Mouse (Mus musculus) testis, adult 2 months (tissue): Measurements from ENCODE around the gene Plek. TPM values are rescaled to one million over a fixed set of nuclear protein-coding genes. Genes with fewer than 3 reads are reported as not detected.

Experiments
- H3K27ac ChIP-seq: fragments of 200-500 bp; 2 replicates; pipeline ENCODE4 v1.5.1; 2012; ENCODE audit warnings: low read depth, low read length; ENCODE audit not compliant: control insufficient read depth, insufficient read depth
- H3K27me3 ChIP-seq: fragments of 200-500 bp; 2 replicates; pipeline ENCODE4 v1.6.1; 2012; ENCODE audit warnings: mild to moderate bottlenecking, low read length, moderate library complexity; ENCODE audit not compliant: control insufficient read depth, insufficient read depth
- H3K36me3 ChIP-seq: fragments of 200-500 bp; 2 replicates; pipeline ENCODE4 v1.6.1; 2012; ENCODE audit warnings: mild to moderate bottlenecking, low read length; ENCODE audit not compliant: control insufficient read depth, insufficient read depth
- H3K4me1 ChIP-seq: fragments of 200-500 bp; 2 replicates; pipeline ENCODE4 v1.6.1; 2012; ENCODE audit warnings: low read length; ENCODE audit not compliant: control insufficient read depth, insufficient read depth
- H3K4me3 ChIP-seq: fragments of 200-500 bp; 2 replicates; pipeline ENCODE4 v1.5.1; 2012; ENCODE audit warnings: low read depth, mild to moderate bottlenecking, low read length, moderate library complexity, mixed read lengths; ENCODE audit not compliant: control insufficient read depth
- CTCF ChIP-seq: fragments of 200-500 bp; IDR thresholded peaks from 2 replicates; pipeline ENCODE4 v1.5.1; 2012; ENCODE audit warnings: low read depth, mild to moderate bottlenecking, inconsistent platforms, low read length, moderate library complexity; ENCODE audit not compliant: control insufficient read depth, insufficient read depth, insufficient replicate concordance
- POLR2A ChIP-seq: fragments of 200-500 bp; IDR thresholded peaks from 2 replicates; pipeline ENCODE4 v1.6.1; 2012; ENCODE audit warnings: low read depth, mild to moderate bottlenecking, inconsistent platforms, low read length, moderate library complexity; ENCODE audit not compliant: control insufficient read depth
- polyA plus RNA-seq: library from polyadenylated mRNA; depleted of rRNA; stranded (reverse); fragments of >200 nt; gene quantifications from 2 replicates; pipeline ENCODE4 v1.2.3, GENCODE M21; 2012; rRNA removed

The Plek gene
- polyA plus RNA-seq, 1 experiment: 0.21 TPM

DNA sequence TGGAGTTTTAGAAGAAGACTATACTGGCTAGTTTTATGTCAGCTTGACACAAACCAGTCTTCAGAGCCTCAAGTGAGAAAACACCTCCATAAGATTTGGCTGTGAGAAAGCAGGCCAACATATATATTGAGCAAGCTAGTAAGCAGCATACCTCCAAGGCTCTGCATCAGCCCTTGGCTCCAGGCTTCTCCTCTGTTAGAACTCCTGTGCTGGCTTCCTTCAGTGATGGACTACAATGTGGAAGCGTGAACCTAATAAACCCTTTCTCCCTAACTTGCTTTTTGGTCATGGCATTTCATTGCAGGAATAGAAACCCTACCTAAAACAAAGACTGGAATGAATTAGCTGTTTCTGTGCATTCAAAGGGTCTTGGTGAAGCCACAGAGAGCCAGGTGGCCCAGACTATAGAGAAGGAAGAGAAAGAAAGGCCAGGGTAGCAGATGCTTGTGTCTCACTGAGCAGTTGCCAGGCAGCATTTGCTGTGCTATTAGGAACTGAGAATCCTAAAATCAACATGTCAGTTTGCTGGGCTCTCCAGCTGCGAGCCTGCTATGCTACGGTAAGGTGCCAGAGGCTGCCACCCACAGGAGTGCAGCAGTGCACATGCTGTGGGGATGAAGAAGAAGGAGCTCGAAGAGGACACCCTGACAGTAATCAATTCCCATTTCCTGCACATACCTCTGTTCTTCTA lies 110.9 kb downstream of the Plek start:
- no peak overlapping the region for H3K27ac ChIP-seq
- TF ChIP-seq POLR2A (no peak), CTCF (no peak)
- no peaks in the 10 kb centered on the region for H3K36me3 ChIP-seq
- H3K4me3 ChIP-seq: no peak overlapping the region
- H3K4me1 ChIP-seq: no peaks in the 10 kb centered on the region
- no peaks in the 10 kb centered on the region for H3K27me3 ChIP-seq

DNA sequence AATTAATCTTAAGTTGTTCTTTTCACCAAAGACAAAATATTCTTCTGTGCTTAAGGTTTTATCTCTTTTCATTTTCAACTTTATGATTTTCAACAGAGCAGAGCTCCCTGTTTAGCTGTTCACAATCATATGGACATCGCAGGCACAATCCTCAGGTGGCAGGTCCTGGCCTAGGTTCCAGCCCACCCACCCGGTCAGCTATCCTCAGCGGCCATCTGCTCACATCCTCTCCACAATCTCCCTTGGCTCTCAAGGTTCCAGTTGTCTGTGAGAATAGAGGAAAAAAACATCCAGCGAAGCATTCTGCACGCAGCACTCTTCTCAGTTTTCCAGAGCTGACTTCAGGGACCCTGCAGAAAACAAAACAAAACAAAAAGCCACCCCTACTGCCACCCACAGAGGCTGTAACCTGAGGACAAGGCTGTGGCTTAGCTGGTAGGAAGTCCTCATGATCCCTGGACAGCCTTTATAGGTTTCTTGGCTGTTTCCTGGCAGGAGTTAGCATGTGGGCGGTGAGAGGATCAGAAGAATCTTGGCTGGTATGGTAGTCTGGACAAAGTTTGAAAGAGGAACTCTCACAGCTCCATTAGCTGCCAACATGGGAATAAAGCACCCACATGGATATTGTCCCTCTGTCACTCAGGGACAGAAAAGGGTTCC lies 116.5 kb downstream of the Plek start:
- H3K27me3 ChIP-seq: no peaks in the 10 kb centered on the region
- TF ChIP-seq CTCF (no peak), POLR2A (no peak)
- H3K36me3 ChIP-seq: no peaks in the 10 kb centered on the region
- H3K4me3 ChIP-seq: no peak overlapping the region
- H3K4me1 ChIP-seq: no peaks in the 10 kb centered on the region
- 0 out of 2 replicates have a peak overlapping the region, but pooled peaks have one; percentile 1 for H3K27ac ChIP-seq

DNA sequence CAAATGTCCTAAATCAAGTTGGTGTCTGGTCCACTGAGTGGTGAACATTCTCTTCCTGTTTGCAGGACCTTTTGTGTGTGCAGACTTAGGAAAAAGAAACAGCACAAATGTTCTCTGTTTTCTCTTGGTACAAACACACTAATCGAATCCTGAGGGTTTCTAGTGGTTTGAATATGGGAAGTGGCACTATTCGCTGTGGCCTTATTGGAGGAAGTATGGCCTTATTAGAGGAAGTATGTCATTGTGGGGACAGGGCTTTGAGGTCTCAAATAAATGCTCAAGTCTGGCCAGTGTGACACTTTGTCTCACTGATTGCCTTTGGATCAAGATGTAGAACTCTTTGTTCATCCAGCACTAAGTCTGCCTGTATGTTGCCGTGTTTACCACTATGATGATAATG lies 120.0 kb downstream of the Plek start:
- Histone ChIP-seq H3K4me1 (no peaks in the 10 kb centered on the region), H3K27me3 (no peaks in the 10 kb centered on the region), H3K27ac (no peak overlapping the region), H3K36me3 (no peaks in the 10 kb centered on the region), H3K4me3 (no peak overlapping the region)
- TF ChIP-seq CTCF: no peak
- no peak for TF ChIP-seq POLR2A

Other genes with a start within 250 kb of the Plek start
- gene Fbxo48, start 101.0 kb downstream of the Plek start, polyA plus RNA-seq: 0.43 and 0.81 TPM in 2 replicates
- gene Cnrip1, start 795 bp downstream of the Plek start, polyA plus RNA-seq: 0.58 and 0.75 TPM in 2 replicates
- 6.2 and 7.6 TPM in 2 replicates for gene Ppp3r1, start 106.9 kb upstream of the Plek start, polyA plus RNA-seq
- gene Wdr92, start 129.7 kb upstream of the Plek start, polyA plus RNA-seq: 8.1 and 9.0 TPM in 2 replicates
- 5.0 and 5.6 TPM in 2 replicates for gene Pno1, start 159.2 kb upstream of the Plek start, polyA plus RNA-seq
- 11.8 and 12.4 TPM in 2 replicates for gene C1d, start 205.2 kb upstream of the Plek start, polyA plus RNA-seq